Mouse (Mus musculus): Measurements from ENCODE around the gene P4ha1. TPM values are rescaled to one million over a fixed set of nuclear protein-coding genes. Genes with fewer than 3 reads are reported as not detected.

Gene P4ha1
- polyA plus RNA-seq, 1 experiment from 2014 or later = 54.8 TPM

DNA sequence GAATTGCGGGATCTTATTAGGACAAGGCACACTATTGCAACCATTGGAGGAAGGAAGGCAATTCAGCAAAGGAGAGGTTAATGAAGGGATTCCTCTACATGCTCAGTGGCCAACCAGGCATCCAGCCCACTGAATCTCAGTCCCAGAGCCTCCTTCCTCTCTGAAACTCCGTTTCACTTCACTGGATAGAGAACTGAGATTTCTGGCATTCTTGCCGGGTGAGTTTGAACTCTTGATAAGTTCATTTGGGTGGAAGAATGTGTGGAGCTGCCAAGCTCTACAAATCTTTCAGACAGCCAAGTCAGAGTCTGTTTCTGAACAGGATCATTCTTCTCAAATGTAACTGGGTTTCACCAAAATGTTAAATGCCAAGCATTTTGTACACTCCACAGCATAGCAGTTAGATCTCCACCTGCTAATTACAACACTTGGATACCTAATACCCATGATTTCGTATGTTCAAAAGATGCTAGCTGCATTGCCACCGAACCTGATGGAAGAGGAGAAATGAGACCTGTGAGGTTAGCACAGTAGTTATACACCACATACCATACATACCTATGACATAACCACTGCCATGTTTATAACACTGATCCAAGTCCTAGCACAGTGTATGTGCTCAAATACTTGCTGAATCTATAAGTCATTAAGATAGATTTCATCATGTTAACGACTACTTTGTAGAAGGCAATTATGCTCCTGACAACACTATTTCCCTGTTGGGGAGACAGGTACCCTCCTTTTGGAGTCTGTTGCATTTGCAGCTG, 12.2 kb upstream of the P4ha1 start:
- no peaks in the 10 kb centered on the region for H3K27me3 ChIP-seq (ENCODE audit: control insufficient read depth, insufficient read depth, low read length)
- H3K36me3 ChIP-seq (ENCODE audit: control insufficient read depth, insufficient read depth, low read length) = no peaks in the 10 kb centered on the region
- H3K9me3 ChIP-seq (replicated peaks; ENCODE audit: control insufficient read depth, low read length) = no peaks in the 10 kb centered on the region
- no peak for ATAC-seq (replicated peaks; ENCODE audit: insufficient number of reproducible peaks, low FRiP score, low TSS enrichment)
- no peak overlapping the region for H3K4me3 ChIP-seq (ENCODE audit: low read depth, low read length)
- 63% methylated on average over 6 of the region's 6 CpGs for WGBS (ENCODE audit: insufficient replicate concordance)
- no peak overlapping the region for H3K4me2 ChIP-seq
- H3K4me1 ChIP-seq (ENCODE audit: control insufficient read depth, insufficient read depth, low read length) = peaks cover 4% of the 10 kb centered on the region; the same call in 1 of the 2 replicates
- H3K27ac ChIP-seq (ENCODE audit: low read depth, low read length) = no peak overlapping the region
- H3K9ac ChIP-seq (ENCODE audit: low read depth, low read length) = no peak overlapping the region

DNA sequence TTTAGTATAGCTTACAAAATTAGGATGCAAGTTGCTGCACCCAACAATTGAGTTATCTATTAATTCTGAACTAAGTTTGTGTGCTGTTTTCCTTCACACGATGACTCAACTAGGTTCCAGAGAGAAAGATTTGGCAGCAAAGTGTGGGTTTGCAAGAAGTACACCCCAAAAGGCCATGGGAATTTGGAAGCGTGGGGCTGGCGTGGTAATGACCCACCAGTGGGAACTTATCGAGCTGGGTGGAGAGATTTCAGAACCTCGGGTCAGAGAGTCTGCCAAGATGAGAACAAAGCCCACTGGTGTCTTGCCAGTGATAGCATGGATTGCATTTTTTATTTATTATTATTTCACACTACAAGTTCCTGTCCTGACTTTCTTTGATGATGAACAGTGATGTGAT, 11.2 kb upstream of the P4ha1 start:
- Histone ChIP-seq H3K4me3 (ENCODE audit: low read depth, low read length) (no peak overlapping the region), H3K4me1 (ENCODE audit: control insufficient read depth, insufficient read depth, low read length) (peaks cover 4% of the 10 kb centered on the region; the same call in 1 of the 2 replicates), H3K9ac (ENCODE audit: low read depth, low read length) (no peak overlapping the region), H3K4me2 (no peak overlapping the region), H3K9me3 (replicated peaks; ENCODE audit: control insufficient read depth, low read length) (no peaks in the 10 kb centered on the region), H3K27me3 (ENCODE audit: control insufficient read depth, insufficient read depth, low read length) (no peaks in the 10 kb centered on the region), H3K36me3 (ENCODE audit: control insufficient read depth, insufficient read depth, low read length) (no peaks in the 10 kb centered on the region), H3K27ac (ENCODE audit: low read depth, low read length) (no peak overlapping the region)
- WGBS (ENCODE audit: insufficient replicate concordance) = 78% methylated on average over 5 of the region's 5 CpGs
- ATAC-seq (replicated peaks; ENCODE audit: insufficient number of reproducible peaks, low FRiP score, low TSS enrichment) = no peak

- no peak overlapping the region for H3K4me2 ChIP-seq
- no peak overlapping the region for H3K27ac ChIP-seq (ENCODE audit: low read depth, low read length)
- no peaks in the 10 kb centered on the region for H3K27me3 ChIP-seq (ENCODE audit: control insufficient read depth, insufficient read depth, low read length)
- H3K4me1 ChIP-seq (ENCODE audit: control insufficient read depth, insufficient read depth, low read length) = peaks cover 8% of the 10 kb centered on the region; the same call in 1 of the 2 replicates
- no peaks in the 10 kb centered on the region for H3K9me3 ChIP-seq (replicated peaks; ENCODE audit: control insufficient read depth, low read length)
- H3K9ac ChIP-seq (ENCODE audit: low read depth, low read length) = no peak overlapping the region
- WGBS (ENCODE audit: insufficient replicate concordance) = 88% methylated on average over 3 of the region's 3 CpGs
- no peaks in the 10 kb centered on the region for H3K36me3 ChIP-seq (ENCODE audit: control insufficient read depth, insufficient read depth, low read length)
- H3K4me3 ChIP-seq (ENCODE audit: low read depth, low read length) = no peak overlapping the region
- no peak for ATAC-seq (replicated peaks; ENCODE audit: insufficient number of reproducible peaks, low FRiP score, low TSS enrichment)
Observed at GRCm38 (mm10) chr10:59321112-59321511, 2.0 kb upstream of the P4ha1 start.

- H3K27ac ChIP-seq (ENCODE audit: low read depth, low read length) = 0 out of 2 replicates have a peak overlapping the region, but pooled peaks have one; percentile 4
- H3K36me3 ChIP-seq (ENCODE audit: control insufficient read depth, insufficient read depth, low read length) = no peaks in the 10 kb centered on the region
- WGBS (ENCODE audit: insufficient replicate concordance) = 44% methylated on average over 4 of the region's 4 CpGs
- no peaks in the 10 kb centered on the region for H3K9me3 ChIP-seq (replicated peaks; ENCODE audit: control insufficient read depth, low read length)
- H3K9ac ChIP-seq (ENCODE audit: low read depth, low read length) = peak overlapping the region; percentile 39
- H3K4me3 ChIP-seq (ENCODE audit: low read depth, low read length) = no peak overlapping the region
- no peaks in the 10 kb centered on the region for H3K27me3 ChIP-seq (ENCODE audit: control insufficient read depth, insufficient read depth, low read length)
- peak overlapping the region; percentile 61 for H3K4me2 ChIP-seq
- peaks cover 8% of the 10 kb centered on the region; the same call in 1 of the 2 replicates for H3K4me1 ChIP-seq (ENCODE audit: control insufficient read depth, insufficient read depth, low read length)
- ATAC-seq (replicated peaks; ENCODE audit: insufficient number of reproducible peaks, low FRiP score, low TSS enrichment) = no peak
Observed at GRCm38 (mm10) chr10:59322271-59322670, 825 bp upstream of the P4ha1 start.

DNA sequence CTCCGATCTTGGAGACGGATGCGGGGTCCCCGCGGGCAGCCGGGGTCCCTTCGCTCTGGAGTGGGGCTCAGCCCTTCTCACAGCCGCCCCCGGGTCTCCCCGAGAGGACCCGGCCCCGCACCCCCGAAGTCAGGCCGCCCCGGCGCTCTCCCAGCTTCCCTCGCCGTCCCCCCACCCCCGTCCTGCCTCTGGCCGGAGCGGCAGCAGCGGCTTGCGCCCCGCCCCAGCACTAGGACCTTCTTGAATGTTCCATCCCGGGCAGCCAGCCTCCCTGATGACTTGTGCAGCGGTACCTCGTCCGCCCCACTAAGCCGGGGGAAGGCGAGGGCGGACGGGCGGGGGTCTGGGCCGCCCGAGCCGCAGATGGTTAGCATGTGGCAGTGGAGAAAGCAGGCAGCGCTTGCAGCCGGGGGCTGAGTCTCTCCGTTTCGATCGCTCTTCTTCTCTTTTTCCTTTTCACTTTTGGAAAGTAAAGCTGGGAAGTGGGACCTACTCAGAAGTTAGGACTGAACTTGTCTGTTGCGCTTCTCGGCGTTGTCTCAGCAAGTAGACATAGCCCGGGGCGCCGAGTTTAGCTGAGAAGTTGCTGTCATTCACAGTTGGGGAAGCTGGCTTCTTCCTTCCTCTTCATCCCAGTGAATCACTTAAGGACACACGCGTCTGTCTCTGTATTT, 529 bp downstream of the P4ha1 start:
- Histone ChIP-seq H3K9me3 (replicated peaks; ENCODE audit: control insufficient read depth, low read length) (no peaks in the 10 kb centered on the region), H3K27me3 (ENCODE audit: control insufficient read depth, insufficient read depth, low read length) (no peaks in the 10 kb centered on the region), H3K4me3 (ENCODE audit: low read depth, low read length) (peak overlapping the region; percentile 69), H3K4me1 (ENCODE audit: control insufficient read depth, insufficient read depth, low read length) (peaks cover 8% of the 10 kb centered on the region; the same call in 1 of the 2 replicates), H3K9ac (ENCODE audit: low read depth, low read length) (peak overlapping the region; percentile 87), H3K27ac (ENCODE audit: low read depth, low read length) (peak overlapping the region; percentile 94), H3K4me2 (peak overlapping the region; percentile 75), H3K36me3 (ENCODE audit: control insufficient read depth, insufficient read depth, low read length) (no peaks in the 10 kb centered on the region)
- under 1% methylated on average over 47 of the region's 49 CpGs for WGBS (ENCODE audit: insufficient replicate concordance)
- ATAC-seq (replicated peaks; ENCODE audit: insufficient number of reproducible peaks, low FRiP score, low TSS enrichment) = peak; percentile 80

DNA sequence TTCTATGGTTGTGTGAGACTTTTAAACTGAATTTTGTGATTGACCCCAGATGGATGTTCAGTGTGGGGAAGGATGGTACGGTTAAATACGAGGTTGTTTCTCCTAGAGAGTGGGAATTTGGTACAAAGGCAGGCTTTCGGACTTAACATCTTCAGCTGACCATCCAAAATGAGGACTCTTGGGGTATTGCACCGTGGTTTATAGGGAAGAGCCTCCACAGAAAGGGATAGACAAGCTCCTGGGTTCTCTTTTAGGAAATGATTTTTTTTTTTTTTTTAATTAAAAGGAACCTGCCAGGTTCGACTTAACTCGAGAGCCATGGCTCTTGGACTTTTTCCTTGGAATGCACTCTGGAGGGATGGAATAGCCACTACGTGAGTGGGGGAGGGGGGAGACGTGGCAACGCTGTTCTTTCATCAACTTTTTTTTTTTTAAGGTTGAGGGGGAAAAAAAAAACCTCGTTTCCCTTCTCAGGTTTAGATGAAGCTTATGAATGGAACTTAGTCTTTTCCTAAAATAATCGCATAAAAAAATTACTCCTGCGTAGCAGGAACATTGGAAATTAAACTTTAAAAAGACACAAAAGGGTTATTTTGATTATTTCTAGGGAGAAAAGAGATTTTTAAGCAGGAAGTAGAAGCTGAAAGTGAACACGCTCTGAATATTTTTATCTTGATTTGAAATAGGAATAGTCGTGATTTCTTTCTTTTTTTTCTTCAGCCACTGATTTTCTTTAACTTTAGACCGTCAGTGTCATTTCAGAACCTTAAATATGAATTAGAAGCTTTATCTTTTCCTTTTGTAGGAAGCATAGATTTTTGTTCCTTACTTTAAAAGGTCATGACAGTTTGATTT, 1.4 kb downstream of the P4ha1 start:
- no peaks in the 10 kb centered on the region for H3K9me3 ChIP-seq (replicated peaks; ENCODE audit: control insufficient read depth, low read length)
- H3K4me1 ChIP-seq (ENCODE audit: control insufficient read depth, insufficient read depth, low read length) = peaks cover 8% of the 10 kb centered on the region; the same call in 1 of the 2 replicates
- peak overlapping the region; percentile 69 for H3K4me3 ChIP-seq (ENCODE audit: low read depth, low read length)
- no peak for ATAC-seq (replicated peaks; ENCODE audit: insufficient number of reproducible peaks, low FRiP score, low TSS enrichment)
- peak overlapping the region; percentile 87 for H3K9ac ChIP-seq (ENCODE audit: low read depth, low read length)
- no peaks in the 10 kb centered on the region for H3K36me3 ChIP-seq (ENCODE audit: control insufficient read depth, insufficient read depth, low read length)
- WGBS (ENCODE audit: insufficient replicate concordance) = 15% methylated on average over 15 of the region's 15 CpGs
- H3K27ac ChIP-seq (ENCODE audit: low read depth, low read length) = peak overlapping the region; percentile 94
- peak overlapping the region; percentile 75 for H3K4me2 ChIP-seq
- H3K27me3 ChIP-seq (ENCODE audit: control insufficient read depth, insufficient read depth, low read length) = no peaks in the 10 kb centered on the region

DNA sequence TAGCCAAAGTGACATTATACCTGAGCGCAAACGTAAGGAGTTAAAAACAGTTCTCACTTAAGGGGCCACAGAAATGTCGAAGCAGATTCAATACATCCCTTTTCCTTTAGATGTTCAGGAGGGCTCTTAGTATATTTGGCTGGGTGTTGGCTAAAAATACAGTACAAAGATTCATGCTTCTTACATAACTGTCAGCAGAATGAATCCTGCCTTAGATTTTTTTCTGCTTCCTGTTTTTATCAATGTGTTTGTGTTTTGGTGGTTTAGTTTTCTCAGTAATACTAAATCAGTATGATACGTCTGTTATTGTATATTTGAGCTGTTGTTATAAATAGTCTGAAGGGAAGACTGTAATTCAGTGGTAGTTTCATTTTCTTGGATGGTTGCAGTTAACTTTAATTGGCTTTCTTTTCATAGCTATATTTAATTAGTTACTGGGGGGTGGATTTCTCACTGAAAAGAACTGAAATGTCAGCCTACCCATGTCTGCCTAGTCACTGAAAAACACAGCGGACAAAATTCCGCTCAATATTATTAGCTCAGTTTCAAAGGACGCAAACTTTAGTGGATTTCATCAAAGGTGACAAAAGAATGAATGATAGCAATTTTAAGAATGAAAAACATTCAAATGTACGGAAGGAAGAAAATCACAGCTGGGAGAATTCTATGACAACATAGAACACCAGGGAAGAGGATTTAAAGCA, 3.7 kb downstream of the P4ha1 start:
- no peak overlapping the region for H3K4me3 ChIP-seq (ENCODE audit: low read depth, low read length)
- H3K9ac ChIP-seq (ENCODE audit: low read depth, low read length) = no peak overlapping the region
- WGBS (ENCODE audit: insufficient replicate concordance) = 80% methylated on average over 8 of the region's 8 CpGs
- peaks cover 8% of the 10 kb centered on the region; the same call in 1 of the 2 replicates for H3K4me1 ChIP-seq (ENCODE audit: control insufficient read depth, insufficient read depth, low read length)
- ATAC-seq (replicated peaks; ENCODE audit: insufficient number of reproducible peaks, low FRiP score, low TSS enrichment) = no peak
- no peaks in the 10 kb centered on the region for H3K27me3 ChIP-seq (ENCODE audit: control insufficient read depth, insufficient read depth, low read length)
- no peaks in the 10 kb centered on the region for H3K9me3 ChIP-seq (replicated peaks; ENCODE audit: control insufficient read depth, low read length)
- H3K27ac ChIP-seq (ENCODE audit: low read depth, low read length) = no peak overlapping the region
- no peak overlapping the region for H3K4me2 ChIP-seq
- no peaks in the 10 kb centered on the region for H3K36me3 ChIP-seq (ENCODE audit: control insufficient read depth, insufficient read depth, low read length)

- H3K27ac ChIP-seq (ENCODE audit: low read depth, low read length) = no peak overlapping the region
- no peak overlapping the region for H3K4me2 ChIP-seq
- H3K36me3 ChIP-seq (ENCODE audit: control insufficient read depth, insufficient read depth, low read length) = no peaks in the 10 kb centered on the region
- no peaks in the 10 kb centered on the region for H3K9me3 ChIP-seq (replicated peaks; ENCODE audit: control insufficient read depth, low read length)
- peaks cover 8% of the 10 kb centered on the region; the same call in 1 of the 2 replicates for H3K4me1 ChIP-seq (ENCODE audit: control insufficient read depth, insufficient read depth, low read length)
- WGBS (ENCODE audit: insufficient replicate concordance) = 91% methylated on average over 3 of the region's 3 CpGs
- no peak overlapping the region for H3K4me3 ChIP-seq (ENCODE audit: low read depth, low read length)
- no peak for ATAC-seq (replicated peaks; ENCODE audit: insufficient number of reproducible peaks, low FRiP score, low TSS enrichment)
- no peak overlapping the region for H3K9ac ChIP-seq (ENCODE audit: low read depth, low read length)
- no peaks in the 10 kb centered on the region for H3K27me3 ChIP-seq (ENCODE audit: control insufficient read depth, insufficient read depth, low read length)
Observed at GRCm38 (mm10) chr10:59327316-59327710, 4.2 kb downstream of the P4ha1 start.
